ENCODE assay signal across 8 mouse cellular contexts in the genomic region with DNA sequence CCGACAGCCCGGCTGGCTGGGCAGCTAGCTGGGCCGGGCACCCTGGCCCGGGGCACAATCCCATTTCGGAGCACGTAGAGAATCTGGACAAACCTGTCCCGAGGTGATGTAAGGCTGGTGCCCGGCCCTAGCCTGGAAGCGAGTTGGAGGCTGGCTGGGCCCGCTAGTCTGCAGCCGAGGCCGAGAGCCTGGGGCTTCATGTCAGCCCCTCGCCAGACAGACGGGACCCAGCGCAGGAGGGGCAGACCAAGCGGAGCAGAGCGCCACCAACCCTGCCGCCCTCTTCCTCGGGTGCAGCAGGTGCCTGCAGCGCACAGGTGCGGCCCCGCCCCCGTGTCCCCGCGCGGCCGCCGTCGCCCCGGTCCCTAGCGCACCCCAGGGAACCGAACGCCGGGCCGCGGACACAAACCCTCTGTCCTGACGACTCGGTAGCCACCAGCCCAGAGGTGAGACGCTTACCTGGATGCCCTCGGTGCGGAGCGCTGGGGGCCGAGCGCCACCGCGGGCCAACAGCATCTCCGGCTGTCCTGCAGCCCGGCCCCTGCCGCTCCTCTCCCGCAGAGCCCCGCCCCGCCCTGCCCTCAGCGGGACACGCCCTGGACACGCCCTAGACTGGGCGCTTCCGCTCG.
DNase-seq lines count a peak whose midpoint lies in the region; ATAC-seq and TF ChIP-seq lines count a peak whose summit lies in the region.

No protein-coding gene starts in this region.

- peak overlapping the region; percentile 73 for H3K4me3 ChIP-seq in kidney, embryonic 14.5 days (ENCODE audit: low read length)
- peak overlapping the region; percentile 96 for H3K4me3 ChIP-seq in forebrain, postnatal 0 days (ENCODE audit: low read depth, low read length)
- peak overlapping the region; percentile 78 for H3K4me3 ChIP-seq in liver, embryonic 15.5 days (replicated peaks)
- H3K4me3 ChIP-seq in stomach, embryonic 15.5 days (replicated peaks) = peak overlapping the region; percentile 78

- POLR2A ChIA-PET in Patski (lab: Charles Lee) = interaction anchor here (1.6 kb wide), 1 partner anchor 8 kb away, joined by 4 read pairs; no protein-coding TSS in a partner anchor

- no peaks in the 10 kb centered on the region for H3K27me3 ChIP-seq in kidney, embryonic 14.5 days (ENCODE audit: control insufficient read depth, insufficient read depth, low read length)
- no peaks in the 10 kb centered on the region for H3K27me3 ChIP-seq in Patski
- H3K27me3 ChIP-seq in forebrain, postnatal 0 days (ENCODE audit: insufficient read depth, low read length) = no peaks in the 10 kb centered on the region
- H3K27me3 ChIP-seq in liver, embryonic 15.5 days = no peaks in the 10 kb centered on the region
- no peaks in the 10 kb centered on the region for H3K27me3 ChIP-seq in stomach, embryonic 15.5 days (replicated peaks)

- peak overlapping the region; percentile 77 for H3K4me2 ChIP-seq in kidney, embryonic 14.5 days (replicated peaks; ENCODE audit: low read depth, low read length)
- peak overlapping the region; percentile 88 for H3K4me2 ChIP-seq in forebrain, postnatal 0 days (ENCODE audit: low read depth)
- H3K4me2 ChIP-seq in liver, embryonic 15.5 days = peak overlapping the region; percentile 97
- peak overlapping the region; percentile 63 for H3K4me2 ChIP-seq in stomach, embryonic 15.5 days

- WGBS in kidney, embryonic 14.5 days = 0% methylated on average over 51 of the region's 58 CpGs
- under 1% methylated on average over 56 of the region's 58 CpGs for WGBS in forebrain, postnatal 0 days
- WGBS in liver, embryonic 15.5 days (ENCODE audit: insufficient replicate concordance) = under 1% methylated on average over 58 of the region's 58 CpGs
- under 1% methylated on average over 52 of the region's 58 CpGs for WGBS in stomach, embryonic 15.5 days

- H3K9me3 ChIP-seq in kidney, embryonic 14.5 days (ENCODE audit: control insufficient read depth, low read length) = no peaks in the 10 kb centered on the region
- no peaks in the 10 kb centered on the region for H3K9me3 ChIP-seq in forebrain, postnatal 0 days (ENCODE audit: low read length)
- no peaks in the 10 kb centered on the region for H3K9me3 ChIP-seq in liver, embryonic 15.5 days (replicated peaks)
- H3K9me3 ChIP-seq in stomach, embryonic 15.5 days = no peaks in the 10 kb centered on the region

- peak overlapping the region; percentile 75 for H3K9ac ChIP-seq in kidney, embryonic 14.5 days (ENCODE audit: low read depth, low read length)
- peak overlapping the region; percentile 85 for H3K9ac ChIP-seq in forebrain, postnatal 0 days
- peak overlapping the region; percentile 64 for H3K9ac ChIP-seq in liver, embryonic 15.5 days
- H3K9ac ChIP-seq in stomach, embryonic 15.5 days = peak overlapping the region; percentile 68

- ATAC-seq in kidney, embryonic 14.5 days (ENCODE audit: low FRiP score, low TSS enrichment) = no peak; the same call in 1 of the 2 replicates
- ATAC-seq in Patski = peak; percentile 3
- peak; percentile 16 for ATAC-seq in forebrain, postnatal 0 days
- ATAC-seq in liver, embryonic 15.5 days (ENCODE audit: insufficient read depth) = peak; percentile 59
- peak; percentile 61 for ATAC-seq in stomach, embryonic 15.5 days (ENCODE audit: insufficient read depth, low FRiP score, low read depth)

- H3K4me1 ChIP-seq in kidney, embryonic 14.5 days (ENCODE audit: control insufficient read depth, insufficient read depth, low read length) = peaks cover 10% of the 10 kb centered on the region
- peaks cover 9% of the 10 kb centered on the region for H3K4me1 ChIP-seq in forebrain, postnatal 0 days (ENCODE audit: insufficient read depth)
- H3K4me1 ChIP-seq in liver, embryonic 15.5 days (replicated peaks) = peaks cover 20% of the 10 kb centered on the region
- peaks cover 6% of the 10 kb centered on the region for H3K4me1 ChIP-seq in stomach, embryonic 15.5 days

- DNase-seq in kidney, postnatal 4 days = no peak
- DNase-seq in Patski (ENCODE audit: low read depth, low spot score) = no peak
- no peak for DNase-seq in forebrain, postnatal 0 days
- DNase-seq in right cerebral cortex, adult 2 months (ENCODE audit: low spot score in 2 of 2) = no peak
- DNase-seq in cerebellum, adult 8-10 months = no peak

- H3K36me3 ChIP-seq in kidney, embryonic 14.5 days (ENCODE audit: control insufficient read depth, insufficient read depth, low read length) = peaks cover 11% of the 10 kb centered on the region; the same call in 1 of the 2 replicates
- peaks cover 14% of the 10 kb centered on the region for H3K36me3 ChIP-seq in forebrain, postnatal 0 days (ENCODE audit: insufficient read depth)
- 0 out of 2 replicates have a peak, but pooled peaks cover 7% of the 10 kb centered on the region for H3K36me3 ChIP-seq in liver, embryonic 15.5 days (replicated peaks)
- H3K36me3 ChIP-seq in stomach, embryonic 15.5 days = peaks cover 9% of the 10 kb centered on the region; the same call in 1 of the 2 replicates

- H3K27ac ChIP-seq in kidney, embryonic 14.5 days (ENCODE audit: low read depth, low read length) = peak overlapping the region; percentile 30
- H3K27ac ChIP-seq in forebrain, postnatal 0 days (ENCODE audit: low read depth, low read length) = peak overlapping the region; percentile 69
- no peak overlapping the region for H3K27ac ChIP-seq in liver, embryonic 15.5 days (replicated peaks)
- peak overlapping the region; percentile 74 for H3K27ac ChIP-seq in stomach, embryonic 15.5 days

- CTCF ChIA-PET in Patski (lab: Charles Lee) = interaction anchor here (2.5 kb wide), 1 partner anchor 16 kb away, joined by 12 read pairs; no protein-coding TSS in a partner anchor

- in situ Hi-C loops in Patski (cut with MboI; ENCODE audit: low pct_unique_long_range_greater_than_20kb) = no loop called here

- TF ChIP-seq CTCF in Patski (IDR thresholded peaks at IDR 0.05) = no peak
- TF ChIP-seq CTCF in forebrain, postnatal 0 days (IDR thresholded peaks at IDR 0.05; ENCODE audit: low read depth) = 0 out of 2 replicates have a peak, but pooled peaks have one; percentile 4
